7 mouse cellular contexts compared by ENCODE assay signal in genomic region chr12:79751781-79752180, GRCm38 (mm10).
DNase-seq lines count a peak whose midpoint lies in the region; ATAC-seq and TF ChIP-seq lines count a peak whose summit lies in the region.

No protein-coding gene starts in this region.

- no peak overlapping the region for H3K4me2 ChIP-seq in midbrain, embryonic 12.5 days (replicated peaks)
- no peak overlapping the region for H3K4me2 ChIP-seq in midbrain, postnatal 0 days (ENCODE audit: low read depth, low read length, poor library complexity, severe bottlenecking)
- no peak overlapping the region for H3K4me2 ChIP-seq in hindbrain, embryonic 15.5 days
- no peak overlapping the region for H3K4me2 ChIP-seq in lung, embryonic 16.5 days (ENCODE audit: low read depth, low read length)
- H3K4me2 ChIP-seq in stomach, embryonic 15.5 days = no peak overlapping the region

- no peak for TF ChIP-seq CTCF in midbrain, postnatal 0 days (IDR thresholded peaks at IDR 0.05)

- 24% methylated on average over 8 of the region's 8 CpGs for WGBS in midbrain, embryonic 12.5 days
- WGBS in midbrain, postnatal 0 days = 31% methylated on average over 8 of the region's 8 CpGs
- WGBS in hindbrain, embryonic 15.5 days = 9% methylated on average over 8 of the region's 8 CpGs
- WGBS in lung, embryonic 16.5 days = 34% methylated on average over 8 of the region's 8 CpGs
- 50% methylated on average over 8 of the region's 8 CpGs for WGBS in stomach, embryonic 15.5 days

- H3K9me3 ChIP-seq in midbrain, embryonic 12.5 days = no peaks in the 10 kb centered on the region
- H3K9me3 ChIP-seq in midbrain, postnatal 0 days (ENCODE audit: low read length) = no peaks in the 10 kb centered on the region
- no peaks in the 10 kb centered on the region for H3K9me3 ChIP-seq in hindbrain, embryonic 15.5 days
- H3K9me3 ChIP-seq in lung, embryonic 16.5 days (ENCODE audit: control insufficient read depth, low read length) = no peaks in the 10 kb centered on the region
- H3K9me3 ChIP-seq in stomach, embryonic 15.5 days = no peaks in the 10 kb centered on the region

- peaks cover 50% of the 10 kb centered on the region for H3K4me1 ChIP-seq in midbrain, embryonic 12.5 days
- H3K4me1 ChIP-seq in midbrain, postnatal 0 days (ENCODE audit: insufficient read depth, low read length) = peaks cover 17% of the 10 kb centered on the region; the same call in 1 of the 2 replicates
- H3K4me1 ChIP-seq in hindbrain, embryonic 15.5 days (replicated peaks) = peaks cover 46% of the 10 kb centered on the region
- H3K4me1 ChIP-seq in lung, embryonic 16.5 days (replicated peaks; ENCODE audit: control insufficient read depth, insufficient read depth, low read length) = peaks cover 53% of the 10 kb centered on the region
- H3K4me1 ChIP-seq in stomach, embryonic 15.5 days = peaks cover 34% of the 10 kb centered on the region

- H3K36me3 ChIP-seq in midbrain, embryonic 12.5 days = no peaks in the 10 kb centered on the region
- no peaks in the 10 kb centered on the region for H3K36me3 ChIP-seq in midbrain, postnatal 0 days (ENCODE audit: insufficient read depth, low read length)
- H3K36me3 ChIP-seq in hindbrain, embryonic 15.5 days = no peaks in the 10 kb centered on the region
- H3K36me3 ChIP-seq in lung, embryonic 16.5 days (ENCODE audit: control insufficient read depth, insufficient read depth, low read length) = no peaks in the 10 kb centered on the region
- no peaks in the 10 kb centered on the region for H3K36me3 ChIP-seq in stomach, embryonic 15.5 days

- no peak overlapping the region for H3K9ac ChIP-seq in midbrain, embryonic 12.5 days (replicated peaks)
- H3K9ac ChIP-seq in midbrain, postnatal 0 days (replicated peaks; ENCODE audit: low read length, poor library complexity, severe bottlenecking) = no peak overlapping the region
- H3K9ac ChIP-seq in hindbrain, embryonic 15.5 days = no peak overlapping the region
- peak overlapping the region; percentile 31; the same call in 1 of the 2 replicates for H3K9ac ChIP-seq in lung, embryonic 16.5 days (ENCODE audit: low read length)
- no peak overlapping the region for H3K9ac ChIP-seq in stomach, embryonic 15.5 days

- peaks cover 6% of the 10 kb centered on the region; the same call in 1 of the 2 replicates for H3K27me3 ChIP-seq in midbrain, embryonic 12.5 days
- H3K27me3 ChIP-seq in midbrain, postnatal 0 days (ENCODE audit: insufficient read depth, low read length) = no peaks in the 10 kb centered on the region
- no peaks in the 10 kb centered on the region for H3K27me3 ChIP-seq in hindbrain, embryonic 15.5 days
- H3K27me3 ChIP-seq in lung, embryonic 16.5 days (ENCODE audit: control insufficient read depth, insufficient read depth, low read depth, low read length) = no peaks in the 10 kb centered on the region
- no peaks in the 10 kb centered on the region for H3K27me3 ChIP-seq in stomach, embryonic 15.5 days (replicated peaks)

- no peak overlapping the region for H3K4me3 ChIP-seq in midbrain, embryonic 12.5 days
- no peak overlapping the region for H3K4me3 ChIP-seq in midbrain, postnatal 0 days (ENCODE audit: low read depth, low read length)
- H3K4me3 ChIP-seq in hindbrain, embryonic 15.5 days = no peak overlapping the region
- no peak overlapping the region for H3K4me3 ChIP-seq in lung, embryonic 16.5 days (ENCODE audit: low read length)
- H3K4me3 ChIP-seq in stomach, embryonic 15.5 days (replicated peaks) = no peak overlapping the region

- peak overlapping the region; percentile 40; the same call in 1 of the 2 replicates for H3K27ac ChIP-seq in midbrain, embryonic 12.5 days (replicated peaks)
- no peak overlapping the region for H3K27ac ChIP-seq in midbrain, postnatal 0 days (ENCODE audit: low read depth, low read length)
- H3K27ac ChIP-seq in hindbrain, embryonic 15.5 days (replicated peaks) = peak overlapping the region; percentile 55
- H3K27ac ChIP-seq in lung, embryonic 16.5 days (ENCODE audit: low read length) = peak overlapping the region; percentile 58
- H3K27ac ChIP-seq in stomach, embryonic 15.5 days = peak overlapping the region; percentile 80

- ATAC-seq in midbrain, embryonic 12.5 days (ENCODE audit: low FRiP score, low read depth) = no peak
- no peak for ATAC-seq in midbrain, postnatal 0 days (ENCODE audit: low FRiP score)
- ATAC-seq in hindbrain, embryonic 15.5 days (ENCODE audit: low FRiP score, low read depth) = no peak
- no peak for ATAC-seq in lung, embryonic 16.5 days (ENCODE audit: low read depth)
- no peak for ATAC-seq in stomach, embryonic 15.5 days (ENCODE audit: insufficient read depth, low FRiP score, low read depth)

- DNase-seq in midbrain, postnatal 0 days (ENCODE audit: low spot score) = no peak
- DNase-seq in fat pad, adult 2 months (ENCODE audit: extremely low read depth, low read depth, low spot score) = peak; percentile 72
- no peak for DNase-seq in left cerebral cortex, adult 8-10 months (ENCODE audit: low spot score in 2 of 2)
